Mouse (Mus musculus) Patski (cell line): ENCODE results near the gene Sept9. TPM values are rescaled to one million over a fixed set of nuclear protein-coding genes. Genes with fewer than 3 reads are reported as not detected.

ENCODE experiments used
- ATAC-seq: fragments of 100-300 bp; one replicate; pipeline ENCODE4 v1.8.0; 2021
- CTCF ChIA-PET: fragments of 350-600 bp; sonication (Branson Sonifier 250); formaldehyde crosslinking; loops from one replicate; lab custom pipeline; 2022; ENCODE audit warnings: inconsistent platforms; lab: Charles Lee
- POLR2A ChIA-PET: fragments of 350-600 bp; sonication (Branson Sonifier 250); formaldehyde crosslinking; loops from one replicate; lab custom pipeline; 2022; ENCODE audit warnings: antibody characterized with exemption, inconsistent platforms; lab: Charles Lee
- DNase-seq: peaks from one replicate; pipeline ENCODE4 v3.0.0-alpha.2; 2011; ENCODE audit warnings: low read depth, low spot score
- H3K27me3 ChIP-seq: fragments of 371-371 bp; one replicate; pipeline ENCODE4 v1.5.1; 2021
- CTCF ChIP-seq: fragments of 100-300 bp; IDR thresholded peaks from one replicate; pipeline ENCODE4 v1.5.1; 2021
- in situ Hi-C: fragments of 300-500 bp; cut with MboI; formaldehyde crosslinking; loops from 3 replicates; pipeline ENCODE4 v1.11.1; 2018; ENCODE audit warnings: low pct_unique_long_range_greater_than_20kb, mixed read lengths
- polyA plus RNA-seq: library from polyadenylated mRNA; unstranded; gene quantifications from one replicate; pipeline ENCODE4 v1.2.3, GENCODE M21; 2021

Sept9 gene
- polyA plus RNA-seq, 1 experiment from 2014 or later: 87.6 TPM

GRCm38 (mm10) chr11:117175472-117175871 is 24.0 kb upstream of the Sept9 start:
- ChIA-PET POLR2A (no interaction called here), CTCF (interaction anchor here (1.2 to 7.1 kb wide), 4 partner anchors 56 to 104 kb away, joined by 3 to 45 read pairs (median 10); partner anchors contain the start of gene Sec14l1)
- no peak for TF ChIP-seq CTCF
- H3K27me3 ChIP-seq: no peaks in the 10 kb centered on the region
- no peak for DNase-seq
- no peak for ATAC-seq
- in situ Hi-C loops: loop anchor here (5.0 to 10.0 kb wide), 2 partner anchors 98 to 281 kb away; no protein-coding TSS in a partner anchor

- TF ChIP-seq CTCF: peak; percentile 85
- ChIA-PET CTCF (interaction anchor here (1.2 to 7.1 kb wide), 7 partner anchors 13 to 104 kb away, joined by 3 to 45 read pairs (median 13); partner anchors contain the start of gene Sec14l1), POLR2A (interaction anchor here (0.6 kb wide), 1 partner anchor 160 kb away, joined by 4 read pairs; no protein-coding TSS in a partner anchor)
- ATAC-seq (peak; percentile 52), DNase-seq (no peak)
- in situ Hi-C loops: loop anchor here (5.0 to 10.0 kb wide), 2 partner anchors 99 to 282 kb away; no protein-coding TSS in a partner anchor
- no peaks in the 10 kb centered on the region for H3K27me3 ChIP-seq
These were observed 23.2 kb upstream of the Sept9 start for GRCm38 (mm10) chr11:117176304-117176703.

GRCm38 (mm10) chr11:117176900-117177299 is 22.6 kb upstream of the Sept9 start:
- in situ Hi-C loops: loop anchor here (5.0 to 10.0 kb wide), 2 partner anchors 100 to 282 kb away; no protein-coding TSS in a partner anchor
- no peaks in the 10 kb centered on the region for H3K27me3 ChIP-seq
- no peak for TF ChIP-seq CTCF
- POLR2A ChIA-PET: no interaction called here
- DNase-seq: no peak
- CTCF ChIA-PET: interaction anchor here (0.8 to 7.1 kb wide), 9 partner anchors 13 to 107 kb away, joined by 3 to 45 read pairs (median 5); no protein-coding TSS in a partner anchor
- ATAC-seq: no peak

GRCm38 (mm10) chr11:117177303-117177979 is 22.0 kb upstream of the Sept9 start:
- DNase-seq: no peak
- in situ Hi-C loops: loop anchor here (5.0 to 10.0 kb wide), 2 partner anchors 100 to 283 kb away; no protein-coding TSS in a partner anchor
- no peaks in the 10 kb centered on the region for H3K27me3 ChIP-seq
- CTCF ChIA-PET: interaction anchor here (0.8 to 7.1 kb wide), 11 partner anchors 12 to 213 kb away, joined by 3 to 45 read pairs (median 5); no protein-coding TSS in a partner anchor
- POLR2A ChIA-PET: interaction anchor here (0.7 kb wide), 1 partner anchor 106 kb away, joined by 3 read pairs; no protein-coding TSS in a partner anchor
- ATAC-seq: peak; percentile 26
- peak; percentile 68 for TF ChIP-seq CTCF

GRCm38 (mm10) chr11:117179902-117180301 is 19.6 kb upstream of the Sept9 start:
- CTCF ChIA-PET: interaction anchor here (7.1 kb wide), 1 partner anchor 108 kb away, joined by 45 read pairs; no protein-coding TSS in a partner anchor
- ATAC-seq: no peak

GRCm38 (mm10) chr11:117182808-117183207 is 16.7 kb upstream of the Sept9 start:
- CTCF ChIA-PET: no interaction called here
- no peak for ATAC-seq
- in situ Hi-C loops: no loop called here
- POLR2A ChIA-PET: no interaction called here
- TF ChIP-seq CTCF: no peak
- DNase-seq: no peak
- H3K27me3 ChIP-seq: no peaks in the 10 kb centered on the region

More at GRCm38 (mm10) chr11:117179902-117180301, 19.6 kb upstream of the Sept9 start:
- POLR2A ChIA-PET: no interaction called here
- no peak for DNase-seq
- no peaks in the 10 kb centered on the region for H3K27me3 ChIP-seq
- in situ Hi-C loops: loop anchor here (5.0 to 10.0 kb wide), 2 partner anchors 103 to 285 kb away; no protein-coding TSS in a partner anchor
- TF ChIP-seq CTCF: peak; percentile 70

- ATAC-seq: no peak
- TF ChIP-seq CTCF: no peak
- POLR2A ChIA-PET: no interaction called here
- CTCF ChIA-PET: no interaction called here
- no peak for DNase-seq
- in situ Hi-C loops: no loop called here
- no peaks in the 10 kb centered on the region for H3K27me3 ChIP-seq
These were observed 16.2 kb upstream of the Sept9 start for GRCm38 (mm10) chr11:117183299-117183698.

- CTCF ChIA-PET: interaction anchor here (0.8 kb wide), 1 partner anchor 53 kb away, joined by 3 read pairs; no protein-coding TSS in a partner anchor
- ATAC-seq: no peak
- TF ChIP-seq CTCF: no peak
- POLR2A ChIA-PET: no interaction called here
- no peaks in the 10 kb centered on the region for H3K27me3 ChIP-seq
- DNase-seq: no peak
- in situ Hi-C loops: no loop called here
These were observed 15.6 kb upstream of the Sept9 start for GRCm38 (mm10) chr11:117183841-117184240.

GRCm38 (mm10) chr11:117185076-117185933 is 14.2 kb upstream of the Sept9 start:
- no peaks in the 10 kb centered on the region for H3K27me3 ChIP-seq
- in situ Hi-C loops: no loop called here
- ChIA-PET CTCF (no interaction called here), POLR2A (interaction anchor here (0.6 kb wide), 1 partner anchor 13 kb away, joined by 3 read pairs; no protein-coding TSS in a partner anchor)
- no peak for DNase-seq
- no peak for TF ChIP-seq CTCF
- ATAC-seq: no peak

GRCm38 (mm10) chr11:117191524-117191923 is 7.9 kb upstream of the Sept9 start:
- ChIA-PET POLR2A (no interaction called here), CTCF (no interaction called here)
- no peak for ATAC-seq
- in situ Hi-C loops: no loop called here
- no peak for TF ChIP-seq CTCF
- no peaks in the 10 kb centered on the region for H3K27me3 ChIP-seq
- no peak for DNase-seq
